Mouse (Mus musculus): Measurements from ENCODE around the gene Bace1. TPM values are rescaled to one million over a fixed set of nuclear protein-coding genes. Genes with fewer than 3 reads are reported as not detected.

The Bace1 gene
- 40.2 and 41.5 TPM in 2 replicates for polyA plus RNA-seq (2016; fragmentation: Nextera tagmentation; extraction: Ambion mirVana)

GRCm38 (mm10) chr9:45838434-45839138, at the start of gene Bace1:
Gene Bace1, plus strand, starts transcription at chr9:45838580.
- H3K4me1 ChIP-seq = peaks cover 37% of the 10 kb centered on the region
- H3K9me3 ChIP-seq (replicated peaks) = no peaks in the 10 kb centered on the region
- H3K27ac ChIP-seq = peak within 1 kb of the TSS; percentile 80
- no peaks in the 10 kb centered on the region for H3K27me3 ChIP-seq
- peak within 1 kb of the TSS; percentile 90 for H3K4me3 ChIP-seq
- peak within 1 kb of the TSS; percentile 87 for H3K9ac ChIP-seq
- H3K4me2 ChIP-seq (replicated peaks) = peak within 1 kb of the TSS; percentile 97
- WGBS = 0% methylated on average over 40 of the region's 40 CpGs
- H3K36me3 ChIP-seq = no peaks in the 10 kb centered on the region
- ATAC-seq (ENCODE audit: low FRiP score) = peak; percentile 91

- Histone ChIP-seq H3K9ac (no peak overlapping the region), H3K4me3 (no peak overlapping the region), H3K4me1 (peaks cover 14% of the 10 kb centered on the region; the same call in 1 of the 2 replicates), H3K9me3 (replicated peaks) (no peaks in the 10 kb centered on the region), H3K27ac (no peak overlapping the region), H3K36me3 (peaks cover 30% of the 10 kb centered on the region; the same call in 1 of the 2 replicates), H3K4me2 (replicated peaks) (no peak overlapping the region), H3K27me3 (no peaks in the 10 kb centered on the region)
- 68% methylated on average over 8 of the region's 8 CpGs for WGBS
- no peak for ATAC-seq (ENCODE audit: low FRiP score)
Observed at GRCm38 (mm10) chr9:45791456-45792142, 46.8 kb upstream of the Bace1 start.

GRCm38 (mm10) chr9:45792235-45792634, 46.1 kb upstream of the Bace1 start:
- no peaks in the 10 kb centered on the region for H3K9me3 ChIP-seq (replicated peaks)
- ATAC-seq (ENCODE audit: low FRiP score) = no peak
- 77% methylated on average over 1 of the region's 1 CpGs for WGBS
- no peak overlapping the region for H3K4me3 ChIP-seq
- H3K9ac ChIP-seq = no peak overlapping the region
- peak overlapping the region; percentile 40; the same call in 1 of the 2 replicates for H3K27ac ChIP-seq
- H3K4me1 ChIP-seq = peaks cover 14% of the 10 kb centered on the region; the same call in 1 of the 2 replicates
- no peaks in the 10 kb centered on the region for H3K27me3 ChIP-seq
- no peak overlapping the region for H3K4me2 ChIP-seq (replicated peaks)
- H3K36me3 ChIP-seq = peaks cover 30% of the 10 kb centered on the region; the same call in 1 of the 2 replicates

GRCm38 (mm10) chr9:45793697-45794096, 44.7 kb upstream of the Bace1 start:
- Histone ChIP-seq H3K4me3 (no peak overlapping the region), H3K4me1 (peaks cover 14% of the 10 kb centered on the region; the same call in 1 of the 2 replicates), H3K27me3 (no peaks in the 10 kb centered on the region), H3K4me2 (replicated peaks) (no peak overlapping the region), H3K9ac (no peak overlapping the region), H3K9me3 (replicated peaks) (no peaks in the 10 kb centered on the region), H3K27ac (no peak overlapping the region), H3K36me3 (peaks cover 30% of the 10 kb centered on the region; the same call in 1 of the 2 replicates)
- ATAC-seq (ENCODE audit: low FRiP score) = no peak
- 79% methylated on average over 6 of the region's 6 CpGs for WGBS

GRCm38 (mm10) chr9:45795722-45796121, 42.7 kb upstream of the Bace1 start:
- H3K4me3 ChIP-seq = no peak overlapping the region
- 88% methylated on average over 5 of the region's 5 CpGs for WGBS
- H3K4me1 ChIP-seq = peaks cover 15% of the 10 kb centered on the region
- no peak for ATAC-seq (ENCODE audit: low FRiP score)
- H3K4me2 ChIP-seq (replicated peaks) = no peak overlapping the region
- H3K27ac ChIP-seq = no peak overlapping the region
- no peak overlapping the region for H3K9ac ChIP-seq
- H3K27me3 ChIP-seq = no peaks in the 10 kb centered on the region
- H3K9me3 ChIP-seq (replicated peaks) = no peaks in the 10 kb centered on the region
- H3K36me3 ChIP-seq = peaks cover 27% of the 10 kb centered on the region; the same call in 1 of the 2 replicates

GRCm38 (mm10) chr9:45797271-45797670, 41.1 kb upstream of the Bace1 start:
- peaks cover 14% of the 10 kb centered on the region for H3K4me1 ChIP-seq
- peaks cover 28% of the 10 kb centered on the region; the same call in 1 of the 2 replicates for H3K36me3 ChIP-seq
- no peaks in the 10 kb centered on the region for H3K9me3 ChIP-seq (replicated peaks)
- H3K4me3 ChIP-seq = no peak overlapping the region
- no peak for ATAC-seq (ENCODE audit: low FRiP score)
- H3K9ac ChIP-seq = no peak overlapping the region
- 83% methylated on average over 3 of the region's 3 CpGs for WGBS
- H3K4me2 ChIP-seq (replicated peaks) = no peak overlapping the region
- no peaks in the 10 kb centered on the region for H3K27me3 ChIP-seq
- H3K27ac ChIP-seq = no peak overlapping the region

GRCm38 (mm10) chr9:45798467-45799164, 39.8 kb upstream of the Bace1 start:
- peak; percentile 46; the same call in 1 of the 2 replicates for ATAC-seq (ENCODE audit: low FRiP score)
- Histone ChIP-seq H3K4me3 (no peak overlapping the region), H3K4me1 (peaks cover 11% of the 10 kb centered on the region), H3K9me3 (replicated peaks) (no peaks in the 10 kb centered on the region), H3K9ac (no peak overlapping the region), H3K27me3 (no peaks in the 10 kb centered on the region), H3K4me2 (replicated peaks) (peak overlapping the region; percentile 11), H3K36me3 (peaks cover 18% of the 10 kb centered on the region; the same call in 1 of the 2 replicates), H3K27ac (0 out of 2 replicates have a peak overlapping the region, but pooled peaks have one; percentile 48)
- WGBS = 13% methylated on average over 13 of the region's 13 CpGs

- WGBS = 74% methylated on average over 8 of the region's 8 CpGs
- H3K4me1 ChIP-seq = peaks cover 11% of the 10 kb centered on the region
- H3K9ac ChIP-seq = no peak overlapping the region
- H3K4me3 ChIP-seq = no peak overlapping the region
- H3K27ac ChIP-seq = no peak overlapping the region
- H3K9me3 ChIP-seq (replicated peaks) = no peaks in the 10 kb centered on the region
- peaks cover 16% of the 10 kb centered on the region for H3K36me3 ChIP-seq
- no peak for ATAC-seq (ENCODE audit: low FRiP score)
- H3K4me2 ChIP-seq (replicated peaks) = no peak overlapping the region; the same call in 1 of the 2 replicates
- H3K27me3 ChIP-seq = no peaks in the 10 kb centered on the region
Observed at GRCm38 (mm10) chr9:45799402-45799801, 39.0 kb upstream of the Bace1 start.

GRCm38 (mm10) chr9:45803070-45803774, 35.2 kb upstream of the Bace1 start:
- Histone ChIP-seq H3K4me2 (replicated peaks) (no peak overlapping the region), H3K27me3 (no peaks in the 10 kb centered on the region), H3K4me1 (peaks cover 10% of the 10 kb centered on the region), H3K36me3 (peaks cover 45% of the 10 kb centered on the region), H3K9ac (no peak overlapping the region), H3K4me3 (no peak overlapping the region), H3K9me3 (replicated peaks) (no peaks in the 10 kb centered on the region), H3K27ac (no peak overlapping the region)
- 81% methylated on average over 21 of the region's 21 CpGs for WGBS
- no peak for ATAC-seq (ENCODE audit: low FRiP score)

GRCm38 (mm10) chr9:45806847-45807246, 31.5 kb upstream of the Bace1 start:
- no peaks in the 10 kb centered on the region for H3K4me1 ChIP-seq
- WGBS = 92% methylated on average over 11 of the region's 11 CpGs
- no peak overlapping the region for H3K4me2 ChIP-seq (replicated peaks)
- no peak overlapping the region for H3K4me3 ChIP-seq
- peaks cover 46% of the 10 kb centered on the region for H3K36me3 ChIP-seq
- ATAC-seq (ENCODE audit: low FRiP score) = no peak
- no peak overlapping the region for H3K9ac ChIP-seq
- H3K27ac ChIP-seq = no peak overlapping the region
- H3K9me3 ChIP-seq (replicated peaks) = no peaks in the 10 kb centered on the region
- H3K27me3 ChIP-seq = no peaks in the 10 kb centered on the region

GRCm38 (mm10) chr9:45807337-45807736, 31.0 kb upstream of the Bace1 start:
- Histone ChIP-seq H3K27me3 (no peaks in the 10 kb centered on the region), H3K9me3 (replicated peaks) (no peaks in the 10 kb centered on the region), H3K4me3 (no peak overlapping the region), H3K9ac (no peak overlapping the region), H3K27ac (no peak overlapping the region), H3K4me1 (no peaks in the 10 kb centered on the region), H3K36me3 (peaks cover 44% of the 10 kb centered on the region), H3K4me2 (replicated peaks) (no peak overlapping the region)
- ATAC-seq (ENCODE audit: low FRiP score) = no peak
- 86% methylated on average over 11 of the region's 11 CpGs for WGBS

Data from hindbrain, embryonic 12.5 days (tissue).